Mouse (Mus musculus) CD8-positive naive resting alpha-beta T cell, adult 2 months (primary cell): ENCODE data around the gene Epb41l2.

Experiments used
- DNase-seq, 2 experiments: peaks; one replicate each; pipeline ENCODE4 v3.0.0; 2022; ENCODE audit warnings: low read depth in 2 of 2, low spot score in 2 of 2

The Epb41l2 gene

DNA sequence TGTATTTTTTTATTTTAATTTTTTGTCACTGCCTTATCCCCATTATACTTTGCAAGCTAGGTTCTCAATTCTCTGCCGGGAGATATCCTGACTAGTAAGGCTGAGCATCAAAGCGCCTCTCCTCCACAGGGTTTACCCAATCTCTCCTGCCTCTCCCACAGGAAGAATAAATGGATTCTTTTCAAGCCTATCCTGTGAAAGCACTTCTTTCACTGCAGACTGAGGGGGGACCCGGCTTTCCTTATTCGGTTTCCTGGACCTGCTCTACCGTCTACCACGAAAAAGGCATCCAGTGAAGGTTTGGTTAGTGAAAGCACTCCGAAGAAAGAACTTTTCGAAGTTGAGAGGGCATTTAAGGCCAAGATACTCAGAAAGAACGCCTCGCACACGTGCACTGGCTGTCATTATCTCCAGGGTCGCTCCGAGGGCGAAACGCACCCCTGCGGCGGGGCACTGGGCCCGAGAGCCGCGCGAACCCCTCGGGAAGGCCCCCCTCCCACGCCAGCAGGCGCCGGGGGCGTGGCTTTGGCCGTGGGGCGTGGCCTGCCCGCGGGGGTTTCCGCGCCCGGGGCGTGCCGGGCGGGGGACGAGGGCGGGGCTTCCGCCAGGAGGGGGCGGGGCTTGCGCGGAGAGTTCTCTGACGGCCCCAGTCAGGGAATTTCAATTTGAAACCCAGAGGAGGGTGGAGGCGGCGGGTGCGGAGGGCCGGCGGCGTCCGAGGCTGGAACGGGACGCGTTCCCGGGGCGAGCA is at the start of gene Epb41l2:
Gene Epb41l2 (plus strand): TSS at position 591 of the 751 bp plus-strand sequence.
- DNase-seq = peak; percentile 92 to 94

DNA sequence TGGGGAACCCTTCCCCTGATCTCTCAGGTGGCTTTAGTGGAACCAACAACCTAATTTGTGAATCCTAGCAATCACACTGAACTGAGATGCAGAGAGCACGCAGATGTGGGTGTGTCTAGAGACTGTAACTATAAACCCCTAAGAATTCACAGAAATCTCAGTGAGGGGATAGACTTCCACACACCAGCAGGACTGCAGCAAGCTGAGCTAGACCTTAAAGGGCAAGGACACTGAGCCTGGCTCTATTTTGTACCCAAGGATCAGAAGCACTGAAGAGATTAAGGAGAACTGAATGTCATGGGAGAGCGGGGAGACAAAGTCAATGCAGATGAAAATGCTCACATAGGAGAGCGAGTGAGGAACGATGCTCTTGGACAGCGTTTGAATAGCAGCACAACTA is 49.6 kb upstream of the Epb41l2 start:
- no peak for DNase-seq

DNA sequence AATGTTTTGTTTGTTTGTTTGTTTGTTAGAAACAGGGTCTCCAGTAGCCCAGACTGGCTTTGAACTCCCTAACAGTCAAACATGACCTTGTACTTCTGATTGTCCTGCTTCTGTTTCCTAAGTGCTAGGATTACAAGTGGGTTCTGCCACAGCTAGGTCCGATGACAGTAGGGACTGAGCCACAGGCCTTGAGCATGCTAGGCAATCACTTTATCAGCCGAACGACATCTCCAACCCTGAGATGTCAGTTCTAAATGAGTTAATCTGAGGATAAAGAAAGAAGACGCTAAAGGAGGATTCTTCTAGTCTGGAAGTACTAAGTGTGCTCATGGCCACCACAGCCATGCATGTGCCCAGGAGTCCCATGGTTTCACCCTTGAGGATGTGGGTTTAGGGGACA is 48.9 kb upstream of the Epb41l2 start:
- DNase-seq = no peak

DNA sequence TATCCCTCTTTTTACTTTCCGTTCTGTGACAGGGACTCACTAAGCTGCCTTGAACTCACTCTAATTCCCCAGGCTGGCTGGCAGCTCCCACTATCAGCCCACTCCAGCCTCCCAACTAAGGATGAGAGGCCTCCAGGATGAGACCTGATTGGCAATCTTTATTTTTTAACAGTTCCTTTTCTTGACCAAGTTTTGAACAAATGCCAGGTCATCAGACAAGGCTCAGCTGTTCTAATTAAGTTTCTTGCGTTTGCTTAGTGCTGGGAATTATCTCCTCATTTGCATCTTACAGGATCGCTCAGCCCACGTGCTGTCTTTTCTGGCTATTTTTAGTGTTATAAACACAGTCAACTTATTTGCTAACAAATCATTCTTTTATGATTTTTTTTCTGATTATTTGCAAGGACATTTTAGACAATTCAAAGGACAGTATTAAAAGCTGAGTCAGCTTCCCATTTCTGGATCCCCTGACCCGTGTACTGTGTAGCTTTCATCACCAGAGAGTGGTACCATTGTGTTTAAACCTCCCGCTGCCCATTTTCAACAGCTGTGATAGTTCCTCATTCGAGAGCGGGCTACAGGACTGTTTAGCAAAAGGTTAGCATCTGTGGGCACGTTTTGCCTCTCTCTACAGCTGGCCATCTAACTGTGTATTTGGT is 47.9 kb upstream of the Epb41l2 start:
- DNase-seq = no peak

DNA sequence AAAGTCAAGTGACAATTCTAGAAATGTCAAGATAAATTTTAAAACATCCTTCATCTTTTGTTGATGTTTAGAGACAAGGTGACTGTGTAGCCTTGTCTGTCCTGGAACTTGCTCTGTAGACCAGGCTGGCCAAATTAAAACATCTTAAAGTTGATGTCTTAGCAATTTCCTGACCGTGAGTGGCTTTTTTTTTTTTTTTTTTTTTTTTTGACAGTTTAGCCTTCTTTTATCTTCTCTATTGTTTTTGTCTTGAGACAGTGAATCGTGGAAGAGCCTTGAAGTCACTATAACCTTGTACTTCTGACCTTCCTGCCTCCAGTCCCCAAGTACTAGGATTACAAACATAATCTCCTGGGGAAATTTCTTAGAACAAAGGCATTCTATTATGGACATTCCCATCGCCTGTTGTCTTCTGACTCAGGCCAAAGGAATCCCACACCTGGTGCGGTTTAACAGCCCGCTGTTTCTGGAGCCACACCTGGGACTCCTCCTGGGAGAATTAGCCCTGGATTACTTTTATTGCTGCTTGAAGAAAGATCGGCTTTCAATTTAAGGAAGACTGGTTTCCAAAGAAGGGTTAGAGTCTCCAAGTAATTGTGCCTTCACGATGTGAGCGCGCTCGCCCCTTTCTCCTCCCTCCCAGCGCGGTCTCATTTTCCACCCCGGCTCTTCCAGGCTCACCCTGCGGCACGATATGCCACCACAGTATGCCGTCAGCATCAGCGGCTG is 45.6 kb upstream of the Epb41l2 start:
- DNase-seq = no peak

DNA sequence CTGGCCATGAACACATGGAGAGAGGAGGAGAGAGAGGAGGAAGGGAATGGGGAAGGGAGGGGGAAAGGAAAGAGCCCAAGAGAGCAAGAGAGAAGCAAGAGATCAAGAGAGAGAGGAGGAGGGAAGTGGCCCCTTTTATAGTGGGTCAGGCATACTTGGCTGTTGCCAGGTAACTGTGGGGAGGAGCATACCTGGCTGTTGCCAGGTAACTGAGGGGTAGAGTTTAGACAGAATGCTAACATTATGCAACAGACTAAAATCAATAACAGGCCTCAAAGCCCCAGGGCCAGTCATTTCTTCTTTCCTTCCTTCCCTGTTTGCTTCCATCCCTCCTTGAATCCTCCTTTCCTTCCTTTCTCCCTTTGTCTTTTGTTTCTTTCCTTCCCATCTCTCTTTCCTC is 41.9 kb upstream of the Epb41l2 start:
- no peak for DNase-seq

DNA sequence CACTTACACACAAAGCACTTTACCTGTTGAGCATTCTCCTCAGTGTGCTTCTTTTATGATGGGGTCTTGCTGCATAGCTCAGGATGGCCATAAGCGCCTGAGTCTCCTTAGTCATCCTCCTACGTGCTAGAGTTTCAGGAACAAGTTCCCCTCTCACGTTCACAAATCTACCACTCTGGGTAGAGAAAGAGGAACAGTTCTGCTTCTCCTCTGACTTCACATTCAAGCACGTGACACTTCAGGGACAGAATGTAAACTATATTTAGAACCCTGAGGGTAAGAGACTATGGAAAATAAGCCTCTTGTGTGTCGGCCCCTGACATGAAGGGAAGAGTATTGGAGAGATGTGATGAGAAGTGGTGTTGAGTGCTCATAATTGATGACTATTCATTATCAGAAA is 41.2 kb upstream of the Epb41l2 start:
- no peak for DNase-seq

DNA sequence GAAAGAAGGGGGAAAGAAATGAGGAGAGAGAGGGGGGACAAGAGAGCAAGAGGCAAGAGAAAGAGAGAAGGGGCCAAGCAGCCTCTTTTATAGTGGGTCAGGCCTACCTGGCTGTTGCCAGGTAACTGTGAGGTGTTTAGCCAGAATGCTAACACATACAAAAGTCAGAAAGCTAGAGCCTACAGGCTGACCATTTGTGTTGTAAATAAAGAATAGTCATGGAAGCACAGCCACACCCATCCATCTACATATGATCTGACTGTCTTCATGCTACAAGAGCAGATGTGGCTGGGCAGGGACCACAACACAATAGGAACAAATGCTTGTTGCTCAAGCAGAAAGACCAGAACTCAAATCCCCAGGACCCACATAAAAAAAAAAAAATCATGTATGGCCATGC is 40.1 kb upstream of the Epb41l2 start:
- no peak for DNase-seq

DNA sequence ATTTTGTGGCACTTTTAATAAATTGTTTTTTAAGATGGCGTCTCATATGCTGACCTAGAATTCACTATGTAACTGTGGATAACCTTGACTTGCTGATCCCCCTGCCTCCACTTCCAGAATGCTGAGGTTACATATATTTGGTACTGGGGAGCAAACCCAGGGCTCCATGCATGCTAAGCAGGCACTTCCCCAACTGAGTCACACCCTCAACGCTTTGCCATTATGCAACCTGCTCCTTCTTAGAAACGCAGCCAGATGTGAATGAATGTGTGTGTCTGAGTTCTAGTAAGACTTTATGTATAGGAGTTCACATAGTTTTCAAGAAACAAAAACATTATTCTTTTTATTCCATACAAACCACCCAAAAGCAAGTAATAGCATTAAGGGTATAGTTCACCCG is 38.4 kb upstream of the Epb41l2 start:
- DNase-seq = no peak

DNA sequence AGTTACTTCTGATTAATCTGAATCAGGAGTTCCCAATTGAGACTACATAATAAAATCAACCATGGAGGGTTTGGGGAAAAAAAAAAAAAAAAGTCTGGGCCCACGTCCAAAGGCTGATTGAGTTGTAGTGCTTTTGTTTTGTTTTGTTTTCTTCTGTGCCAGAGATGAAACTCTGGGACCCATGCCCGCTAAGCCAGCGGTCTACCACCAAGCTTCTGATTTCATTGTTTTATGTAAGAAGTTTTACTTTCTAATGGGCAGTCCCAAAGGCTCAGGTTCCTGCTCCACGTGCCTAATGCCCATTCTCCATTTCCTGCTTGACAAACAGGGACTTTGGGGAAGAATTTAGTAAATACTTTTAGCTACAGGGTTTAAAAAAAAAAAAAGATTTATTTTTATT is 33.9 kb upstream of the Epb41l2 start:
- DNase-seq = no peak

DNA sequence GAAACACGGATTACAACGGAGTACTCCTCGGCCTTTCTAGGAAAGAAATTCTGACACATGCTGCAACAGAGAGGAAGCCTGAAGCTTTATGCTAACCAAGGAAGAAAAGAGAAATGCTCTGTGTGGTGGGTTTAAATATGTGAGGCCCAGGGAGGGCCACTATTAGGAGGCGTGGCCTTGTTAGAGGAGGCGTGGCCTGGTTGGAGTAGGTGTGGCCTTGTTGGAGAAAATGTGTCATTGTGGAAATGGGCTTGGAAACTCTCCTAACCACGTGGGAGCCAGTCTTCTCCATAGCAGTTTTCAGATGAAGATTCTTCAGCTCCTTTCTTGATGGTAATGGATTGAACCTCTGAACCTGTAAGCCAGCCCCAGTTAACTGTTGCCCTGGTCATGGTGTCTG is 32.1 kb upstream of the Epb41l2 start:
- DNase-seq = no peak

DNA sequence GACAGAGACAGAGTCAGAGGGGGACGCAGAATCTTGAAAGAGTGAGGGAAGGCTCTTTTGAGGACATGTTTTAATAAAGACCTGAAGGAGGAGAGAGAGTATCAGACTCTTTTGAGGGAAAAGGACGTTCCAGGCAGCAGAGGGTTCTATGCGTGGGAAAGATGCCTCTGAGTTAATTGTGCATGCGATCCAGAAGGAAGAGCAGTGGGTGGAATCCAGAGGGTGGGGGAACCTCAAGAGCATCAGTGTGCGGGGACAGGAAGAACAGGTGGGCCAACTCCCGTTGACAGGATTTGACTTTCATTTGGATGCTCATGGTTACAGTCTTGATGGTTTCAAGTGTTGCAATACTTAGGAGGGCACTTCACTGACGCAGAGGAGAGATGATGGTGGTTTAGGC is 29.5 kb upstream of the Epb41l2 start:
- DNase-seq = no peak

DNA sequence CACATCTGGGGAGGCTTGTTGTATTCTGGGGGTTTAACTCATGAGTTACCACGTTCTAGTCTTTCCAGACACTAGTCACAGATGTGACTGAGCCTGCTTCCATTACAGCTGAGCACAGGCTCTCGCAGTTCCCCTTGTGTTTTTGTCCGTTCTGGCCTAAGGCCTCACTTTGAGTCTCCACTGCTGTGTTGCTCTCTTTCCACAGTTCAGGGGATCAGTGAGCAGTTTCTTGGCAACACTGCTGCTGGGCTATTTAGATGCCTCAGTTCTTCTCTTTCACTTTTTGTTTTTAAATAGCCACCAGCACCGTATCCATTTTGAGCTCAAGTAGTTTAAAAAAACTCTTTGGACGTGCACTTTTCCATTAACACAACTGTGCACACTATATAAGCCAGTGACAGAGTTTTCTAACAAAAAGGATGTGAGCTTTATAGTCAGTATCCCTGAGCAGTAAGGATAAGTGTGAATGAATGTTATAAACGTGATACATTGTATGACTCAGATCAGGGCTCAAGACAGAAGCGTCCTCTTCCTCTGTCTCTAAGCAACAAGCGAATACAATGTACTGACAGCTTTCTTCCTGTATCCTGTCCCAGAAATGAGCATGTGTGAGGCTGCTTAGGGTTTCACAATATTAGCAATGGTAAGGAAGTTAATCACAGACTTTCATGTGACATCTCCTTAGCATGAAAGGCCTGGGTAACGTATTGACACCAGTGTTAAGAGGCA is 28.1 kb upstream of the Epb41l2 start:
- no peak for DNase-seq

DNA sequence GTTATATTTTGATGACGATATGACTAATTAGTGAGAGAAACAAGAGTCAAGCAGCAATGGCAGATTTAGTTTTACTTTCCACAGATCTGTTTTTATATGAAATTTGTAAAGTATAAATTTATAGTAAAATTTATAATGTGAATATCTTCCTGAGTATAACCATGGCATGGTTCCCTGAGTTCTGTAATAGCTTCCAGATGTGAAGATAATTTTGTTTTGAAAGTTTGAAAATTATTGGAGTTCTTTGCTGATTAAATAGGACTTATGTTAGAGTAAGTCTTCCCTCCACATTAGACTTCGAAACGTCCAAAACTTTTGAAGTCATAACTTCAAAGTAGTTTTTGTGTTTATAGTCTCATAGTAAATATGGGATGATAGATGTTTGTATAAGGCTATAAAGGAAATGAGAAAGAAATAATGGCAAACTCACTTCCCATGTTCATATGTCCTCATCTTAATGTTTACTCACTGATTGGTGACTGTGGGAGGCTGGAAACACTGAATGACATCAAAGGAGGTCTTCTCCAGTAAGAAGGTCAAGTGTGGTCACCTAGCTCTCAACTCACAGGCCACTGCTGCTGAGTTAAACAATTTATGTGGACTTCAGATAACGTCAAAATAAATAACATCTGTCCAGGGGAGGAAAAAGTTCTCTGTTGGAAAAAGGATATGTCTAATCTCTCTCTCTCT is 26.1 kb upstream of the Epb41l2 start:
- DNase-seq = no peak

DNA sequence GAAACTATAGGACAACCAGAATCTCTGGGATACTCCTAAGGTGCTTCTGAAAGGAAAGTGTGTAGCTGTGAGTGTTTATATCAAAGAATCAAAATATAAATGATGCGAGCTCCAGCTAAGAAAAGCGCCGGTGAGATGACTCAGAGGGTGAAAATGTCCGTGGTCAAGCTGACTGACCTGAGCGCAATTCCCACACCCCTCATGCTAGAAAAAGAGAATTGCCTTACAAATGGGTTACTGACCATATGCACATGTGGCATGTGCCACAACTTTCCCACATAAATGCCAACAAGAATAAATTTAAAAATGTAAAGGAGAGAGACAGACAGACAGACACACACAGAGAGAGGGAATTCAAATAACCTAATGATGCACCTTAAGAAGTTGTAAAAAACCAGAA is 18.9 kb upstream of the Epb41l2 start:
- DNase-seq = no peak

DNA sequence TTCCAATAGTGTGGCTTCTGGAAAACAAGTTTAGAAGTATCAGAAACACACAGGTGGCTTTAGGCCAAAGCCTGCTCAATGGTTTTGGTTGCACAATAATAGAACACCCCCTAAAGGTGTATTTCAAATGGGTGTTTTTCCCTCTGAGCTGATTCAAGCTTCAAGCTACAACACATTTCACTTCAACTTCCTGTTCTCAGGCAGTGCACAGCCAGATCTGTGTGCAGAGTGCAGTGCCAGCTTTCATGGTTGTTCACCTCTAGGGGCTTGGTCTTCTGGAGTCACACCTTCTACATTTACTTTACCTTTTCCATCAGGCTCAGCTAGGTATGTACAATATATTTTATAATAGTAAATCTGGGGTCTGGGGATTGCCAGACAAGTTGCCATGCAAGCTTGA is 16.8 kb upstream of the Epb41l2 start:
- DNase-seq = no peak

DNA sequence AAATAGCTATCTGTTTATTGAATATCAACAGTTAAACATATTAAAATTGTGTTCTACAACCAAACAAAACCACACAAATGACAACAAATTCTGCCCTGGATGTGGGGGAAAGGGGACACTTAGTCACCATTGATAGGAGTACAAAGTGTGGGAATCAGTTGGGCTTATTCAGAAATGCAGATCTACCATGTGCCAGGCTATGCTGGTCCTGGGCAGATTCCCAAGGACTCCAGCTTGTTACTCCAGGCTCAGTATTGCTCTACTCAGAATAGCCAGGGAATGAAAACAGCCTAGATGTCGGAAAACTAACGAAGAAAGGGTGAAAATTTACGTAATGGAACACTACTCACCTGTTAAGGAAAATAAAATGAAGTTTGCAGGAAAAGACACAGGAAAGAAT is 5.7 kb upstream of the Epb41l2 start:
- DNase-seq = no peak

DNA sequence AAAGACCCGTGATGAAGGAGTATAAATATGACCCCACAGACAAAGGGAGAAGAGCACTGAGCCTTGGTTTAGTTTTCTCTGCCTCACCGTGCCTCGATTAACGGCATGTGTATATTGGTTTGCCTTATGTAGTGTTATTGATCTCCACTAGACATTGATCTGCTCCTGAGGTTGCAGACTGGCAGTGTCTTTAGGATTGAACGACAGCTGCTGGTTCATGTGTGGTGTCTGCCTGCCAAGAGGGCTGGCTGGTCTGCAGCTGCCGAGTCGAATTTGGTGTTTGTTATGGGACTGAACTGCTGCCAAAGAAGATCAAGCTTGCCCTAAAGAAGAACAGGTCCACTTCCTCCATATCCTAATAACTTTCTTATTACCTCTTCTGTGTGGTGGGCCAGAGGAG is 5.2 kb upstream of the Epb41l2 start:
- DNase-seq = no peak

DNA sequence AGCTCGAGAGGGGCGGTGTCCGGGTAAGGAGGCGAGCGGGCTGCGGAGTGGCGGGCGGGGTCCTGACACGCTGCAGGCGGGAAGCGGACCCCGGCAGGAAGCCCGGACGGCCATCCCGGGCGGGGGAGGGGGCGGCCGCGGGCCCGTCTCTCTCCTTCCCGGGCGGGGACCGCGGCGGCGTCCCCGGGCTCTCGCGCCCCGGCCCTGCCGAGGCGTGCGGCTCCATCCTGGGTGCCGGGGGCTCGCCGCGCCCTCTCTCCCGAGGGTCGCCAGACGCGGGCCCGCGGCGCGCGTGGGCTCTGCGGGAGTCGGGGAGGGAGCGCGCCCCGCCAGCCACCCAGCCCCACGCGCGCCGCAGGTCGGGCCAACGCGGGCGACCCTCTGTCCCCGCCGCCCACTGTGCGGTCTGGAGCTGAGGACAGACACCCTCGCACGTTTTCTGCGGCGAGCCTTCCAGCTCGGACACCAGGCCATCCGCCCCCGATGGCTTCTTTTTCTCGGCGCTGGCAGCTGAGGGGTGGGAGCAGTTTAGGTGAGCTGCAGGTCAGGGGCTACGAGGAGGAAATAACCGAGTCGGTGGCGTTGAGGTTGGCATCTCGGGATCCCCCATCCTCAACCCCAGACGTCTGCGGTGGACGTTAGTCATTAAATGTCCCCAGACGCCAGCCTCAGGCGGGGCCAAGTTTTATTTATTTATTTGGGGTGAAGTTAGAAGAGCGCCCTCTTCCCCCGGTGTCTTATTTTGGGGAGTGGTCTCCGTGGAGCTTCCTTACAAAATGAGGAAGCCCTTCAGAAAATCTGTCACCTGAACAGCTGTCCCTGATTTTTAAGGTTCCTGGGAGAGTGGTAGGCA is 587 bp downstream of the Epb41l2 start:
- peak; percentile 10 to 21 for DNase-seq

DNA sequence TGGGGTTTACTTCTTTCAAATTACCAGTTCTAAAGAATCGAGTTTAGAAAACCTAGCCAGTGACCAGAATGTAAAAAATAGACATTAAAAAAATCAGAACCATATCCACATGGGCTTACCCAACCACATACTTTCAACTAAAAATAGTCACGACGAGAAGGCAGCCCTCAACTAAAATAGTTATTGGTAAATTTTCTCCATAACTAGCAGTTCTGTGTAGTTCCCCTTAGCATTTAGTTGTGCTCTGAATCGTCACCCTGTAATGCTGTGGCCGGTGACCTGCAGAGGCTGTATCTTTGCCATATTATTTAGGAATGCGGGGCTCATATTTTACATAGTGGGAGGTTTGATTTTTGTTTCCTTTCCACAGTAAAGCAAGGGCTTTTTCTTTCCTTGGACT is 2.6 kb downstream of the Epb41l2 start:
- no peak for DNase-seq
